Mouse (Mus musculus) hematopoietic stem cell, adult 5-6 weeks (primary cell): ENCODE measurements at regions not wholly inside any gene's neighbourhood (a gene's known extent, or its start where the extent isn't known, plus 50 kb on each side); places are given as distances from the start of the nearest gene placed in this dataset.

Source experiments
- ATAC-seq, 2 experiments: fragments of 125-278 bp in 1 of 2; replicated peaks in 1 of 2; 2 replicates each; pipeline ENCODE4 v1.8.0; 2016 to 2017; ENCODE audit warnings: inconsistent platforms in 2 of 2, mild to moderate bottlenecking in 2 of 2, moderate number of reproducible peaks in 2 of 2, low read depth in 1 of 2, moderate TSS enrichment in 1 of 2; ENCODE audit not compliant: low FRiP score in 2 of 2, poor library complexity in 2 of 2, severe bottlenecking in 2 of 2, insufficient read depth in 1 of 2, low TSS enrichment in 1 of 2

- ATAC-seq = peak; percentile 83 to 90
These were observed 50.9 kb upstream of the Ahctf1 start for GRCm38 (mm10) chr1:179854288-179854965.
